Mouse (Mus musculus): Measurements from ENCODE around the gene Cfap97. TPM values are rescaled to one million over a fixed set of nuclear protein-coding genes. Genes with fewer than 3 reads are reported as not detected.

Cfap97 gene
- polyA plus RNA-seq, 1 experiment from 2014 or later: 30.5 TPM

- Histone ChIP-seq H3K36me3 (0 out of 2 replicates have a peak, but pooled peaks cover 3% of the 10 kb centered on the region), H3K4me1 (replicated peaks) (no peaks in the 10 kb centered on the region; the same call in none of the 2 replicates), H3K4me2 (no peak overlapping the region), H3K27ac (no peak overlapping the region), H3K9ac (no peak overlapping the region), H3K27me3 (no peaks in the 10 kb centered on the region), H3K9me3 (no peaks in the 10 kb centered on the region), H3K4me3 (no peak overlapping the region)
- ATAC-seq (ENCODE audit: low FRiP score): no peak
- WGBS: 83% methylated on average over 9 of the region's 9 CpGs
These were observed 11.0 kb upstream of the Cfap97 start for GRCm38 (mm10) chr8:46140376-46141120.

DNA sequence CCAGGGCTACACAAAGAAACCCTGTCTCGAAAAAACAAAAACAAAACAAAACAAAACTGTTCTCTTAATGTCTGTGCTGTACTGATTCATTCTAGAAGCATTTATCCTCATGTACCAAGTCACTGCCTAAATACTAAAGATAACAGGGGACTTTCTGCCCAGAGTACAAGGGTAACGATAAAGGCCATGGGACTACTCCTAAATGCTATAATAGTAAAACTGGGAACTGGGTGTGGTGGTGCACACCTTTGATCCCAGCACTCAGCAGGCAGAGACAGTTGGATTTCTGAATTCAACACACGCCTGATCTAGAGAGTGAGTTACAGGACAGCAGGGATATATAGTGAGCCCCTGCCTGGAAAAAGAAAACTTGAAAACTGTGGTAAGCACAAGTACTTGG is 9.9 kb upstream of the Cfap97 start:
- ATAC-seq (ENCODE audit: low FRiP score): no peak
- Histone ChIP-seq H3K4me1 (replicated peaks) (peaks cover 3% of the 10 kb centered on the region), H3K9me3 (no peaks in the 10 kb centered on the region), H3K9ac (no peak overlapping the region), H3K4me3 (no peak overlapping the region), H3K27ac (no peak overlapping the region), H3K27me3 (no peaks in the 10 kb centered on the region), H3K4me2 (no peak overlapping the region), H3K36me3 (no peaks in the 10 kb centered on the region)
- 90% methylated on average over 3 of the region's 3 CpGs for WGBS

DNA sequence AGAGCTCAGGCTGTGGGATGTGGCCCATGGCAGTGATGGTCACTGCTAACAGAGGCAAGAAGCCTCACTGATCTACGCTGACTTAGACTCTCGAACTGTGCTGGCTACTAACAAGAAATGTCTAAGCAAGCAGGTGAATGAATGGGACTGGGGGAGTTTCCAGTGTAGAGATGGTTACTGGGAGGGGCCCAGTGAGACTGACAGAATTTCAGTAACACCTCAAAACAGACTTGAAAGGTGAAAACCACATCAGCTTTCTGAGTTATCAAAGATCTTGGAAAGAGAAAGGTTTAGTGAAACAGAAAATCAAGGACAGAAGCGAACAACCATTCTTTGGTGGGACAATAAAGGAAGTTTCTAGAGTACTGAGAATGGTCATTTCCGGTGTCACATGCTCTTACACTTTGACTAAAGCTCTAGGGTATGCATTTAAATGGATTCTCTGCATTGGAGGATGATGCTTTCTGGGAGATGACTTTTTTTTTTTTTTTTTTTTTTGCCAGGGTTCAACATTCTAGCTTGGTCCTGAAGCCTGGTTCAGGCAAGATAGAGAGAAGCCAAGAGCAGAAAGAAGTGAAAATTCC is 9.0 kb upstream of the Cfap97 start:
- Histone ChIP-seq H3K4me3 (no peak overlapping the region), H3K9ac (no peak overlapping the region), H3K9me3 (no peaks in the 10 kb centered on the region), H3K27ac (no peak overlapping the region), H3K27me3 (no peaks in the 10 kb centered on the region), H3K4me1 (replicated peaks) (peaks cover 7% of the 10 kb centered on the region), H3K36me3 (no peaks in the 10 kb centered on the region), H3K4me2 (no peak overlapping the region)
- ATAC-seq (ENCODE audit: low FRiP score): no peak
- WGBS: 97% methylated on average over 4 of the region's 4 CpGs

- Histone ChIP-seq H3K36me3 (no peaks in the 10 kb centered on the region), H3K27me3 (no peaks in the 10 kb centered on the region), H3K27ac (no peak overlapping the region), H3K4me1 (replicated peaks) (peaks cover 7% of the 10 kb centered on the region), H3K4me2 (no peak overlapping the region), H3K4me3 (no peak overlapping the region), H3K9ac (no peak overlapping the region), H3K9me3 (no peaks in the 10 kb centered on the region)
- 73% methylated on average over 5 of the region's 5 CpGs for WGBS
- ATAC-seq (ENCODE audit: low FRiP score): no peak
These were observed 8.1 kb upstream of the Cfap97 start for GRCm38 (mm10) chr8:46143470-46143869.

DNA sequence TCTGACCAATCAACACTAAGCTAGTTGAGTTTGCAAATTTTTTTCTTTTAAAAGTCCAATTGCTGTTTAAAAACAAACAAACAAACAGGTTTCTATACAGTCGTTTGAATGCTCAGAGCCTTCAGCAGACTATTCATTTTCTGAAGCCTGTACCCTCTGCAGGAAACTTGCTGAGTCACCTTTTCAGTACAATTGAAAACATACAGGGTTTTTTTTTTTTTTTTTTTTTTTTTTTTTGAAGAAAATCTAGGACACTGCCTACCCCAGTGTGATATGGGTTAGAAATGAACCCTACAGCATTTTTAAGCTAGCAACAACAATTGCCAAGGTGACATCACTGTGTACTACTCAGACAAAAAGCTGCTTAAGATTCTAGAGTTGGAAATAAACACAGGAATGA is 7.6 kb upstream of the Cfap97 start:
- no peak overlapping the region for H3K27ac ChIP-seq
- H3K4me1 ChIP-seq (replicated peaks): peaks cover 7% of the 10 kb centered on the region
- no peak overlapping the region for H3K4me3 ChIP-seq
- H3K9me3 ChIP-seq: no peaks in the 10 kb centered on the region
- H3K36me3 ChIP-seq: no peaks in the 10 kb centered on the region
- no peak overlapping the region for H3K4me2 ChIP-seq
- 56% methylated on average over 1 of the region's 1 CpGs for WGBS
- H3K9ac ChIP-seq: no peak overlapping the region
- ATAC-seq (ENCODE audit: low FRiP score): no peak
- no peaks in the 10 kb centered on the region for H3K27me3 ChIP-seq

DNA sequence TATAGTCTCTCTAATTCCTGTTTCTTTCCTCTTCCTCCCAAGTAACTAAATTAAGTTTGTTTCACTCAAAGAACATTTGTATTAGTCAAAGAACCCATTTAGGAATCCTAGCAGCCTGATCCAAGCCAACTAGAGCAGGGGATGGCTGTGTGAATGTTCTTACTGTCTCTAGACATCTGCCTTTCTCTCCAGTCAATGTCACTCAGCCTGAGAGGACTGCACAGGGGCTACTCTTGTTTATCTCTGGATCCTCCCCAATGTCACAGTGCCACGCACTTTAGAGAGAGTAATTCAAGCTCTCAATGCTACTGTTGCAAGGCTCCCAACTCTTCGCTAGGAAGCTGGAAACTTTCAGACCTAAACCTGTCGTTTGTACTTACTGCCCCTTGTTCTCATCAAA is 5.4 kb upstream of the Cfap97 start:
- 48% methylated on average over 3 of the region's 3 CpGs for WGBS
- ATAC-seq (ENCODE audit: low FRiP score): no peak
- Histone ChIP-seq H3K4me1 (replicated peaks) (peaks cover 19% of the 10 kb centered on the region), H3K9ac (no peak overlapping the region), H3K9me3 (no peaks in the 10 kb centered on the region), H3K36me3 (no peaks in the 10 kb centered on the region), H3K27ac (no peak overlapping the region), H3K27me3 (peaks cover 6% of the 10 kb centered on the region; the same call in 1 of the 2 replicates), H3K4me2 (no peak overlapping the region), H3K4me3 (no peak overlapping the region)

DNA sequence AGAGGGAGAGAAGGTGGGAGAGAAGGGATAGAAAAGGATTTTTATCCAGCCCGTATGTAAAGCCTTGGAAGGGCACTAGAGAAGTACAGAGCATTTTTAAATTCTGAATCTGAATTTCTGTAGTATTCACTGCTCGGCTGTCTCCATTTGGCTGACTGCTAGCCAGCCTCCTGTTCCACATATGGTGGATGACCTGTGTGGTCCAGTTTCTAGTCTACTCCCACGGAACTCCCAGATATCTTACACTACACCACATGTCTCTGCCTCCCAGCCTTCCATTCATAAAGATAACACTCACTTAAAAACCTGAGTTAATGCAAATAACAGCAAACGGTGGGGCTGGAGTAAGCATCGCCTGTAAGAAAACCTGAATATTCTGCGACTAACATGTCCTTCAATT is 2.3 kb upstream of the Cfap97 start:
- Histone ChIP-seq H3K9ac (no peak overlapping the region), H3K4me1 (replicated peaks) (peaks cover 24% of the 10 kb centered on the region), H3K27ac (no peak overlapping the region), H3K27me3 (peaks cover 14% of the 10 kb centered on the region), H3K36me3 (no peaks in the 10 kb centered on the region), H3K4me2 (no peak overlapping the region), H3K4me3 (no peak overlapping the region), H3K9me3 (no peaks in the 10 kb centered on the region)
- no peak for ATAC-seq (ENCODE audit: low FRiP score)
- 88% methylated on average over 6 of the region's 6 CpGs for WGBS

GRCm38 (mm10) chr8:46149782-46150181 is 1.8 kb upstream of the Cfap97 start:
- H3K4me3 ChIP-seq: no peak overlapping the region
- H3K27ac ChIP-seq: no peak overlapping the region
- no peak overlapping the region for H3K9ac ChIP-seq
- 74% methylated on average over 9 of the region's 9 CpGs for WGBS
- peaks cover 19% of the 10 kb centered on the region for H3K27me3 ChIP-seq
- H3K4me1 ChIP-seq (replicated peaks): peaks cover 24% of the 10 kb centered on the region
- no peak for ATAC-seq (ENCODE audit: low FRiP score)
- H3K4me2 ChIP-seq: no peak overlapping the region
- H3K9me3 ChIP-seq: no peaks in the 10 kb centered on the region
- H3K36me3 ChIP-seq: no peaks in the 10 kb centered on the region

GRCm38 (mm10) chr8:46152064-46153031 is 777 bp downstream of the Cfap97 start, which contains the start of gene Snx25:
Snx25 (minus strand) TSS chr8:46152159.
- H3K27me3 ChIP-seq: peaks cover 22% of the 10 kb centered on the region
- H3K4me2 ChIP-seq: peak within 1 kb of the TSS; percentile 86
- no peaks in the 10 kb centered on the region for H3K36me3 ChIP-seq
- H3K9me3 ChIP-seq: no peaks in the 10 kb centered on the region
- H3K4me1 ChIP-seq (replicated peaks): peaks cover 17% of the 10 kb centered on the region
- WGBS: 4% methylated on average over 45 of the region's 103 CpGs
- H3K27ac ChIP-seq: peak within 1 kb of the TSS; percentile 86
- peak within 1 kb of the TSS; percentile 92 for H3K9ac ChIP-seq
- peak; percentile 89 for ATAC-seq (ENCODE audit: low FRiP score)
- peak within 1 kb of the TSS; percentile 82 for H3K4me3 ChIP-seq

- Histone ChIP-seq H3K9me3 (no peaks in the 10 kb centered on the region), H3K4me2 (peak overlapping the region; percentile 86), H3K27ac (no peak overlapping the region), H3K27me3 (peaks cover 22% of the 10 kb centered on the region), H3K36me3 (no peaks in the 10 kb centered on the region), H3K4me3 (peak overlapping the region; percentile 82), H3K4me1 (replicated peaks) (peaks cover 17% of the 10 kb centered on the region), H3K9ac (no peak overlapping the region)
- WGBS: 36% methylated on average over 2 of the region's 2 CpGs
- ATAC-seq (ENCODE audit: low FRiP score): no peak
These were observed 1.5 kb downstream of the Cfap97 start for GRCm38 (mm10) chr8:46153042-46153441.

DNA sequence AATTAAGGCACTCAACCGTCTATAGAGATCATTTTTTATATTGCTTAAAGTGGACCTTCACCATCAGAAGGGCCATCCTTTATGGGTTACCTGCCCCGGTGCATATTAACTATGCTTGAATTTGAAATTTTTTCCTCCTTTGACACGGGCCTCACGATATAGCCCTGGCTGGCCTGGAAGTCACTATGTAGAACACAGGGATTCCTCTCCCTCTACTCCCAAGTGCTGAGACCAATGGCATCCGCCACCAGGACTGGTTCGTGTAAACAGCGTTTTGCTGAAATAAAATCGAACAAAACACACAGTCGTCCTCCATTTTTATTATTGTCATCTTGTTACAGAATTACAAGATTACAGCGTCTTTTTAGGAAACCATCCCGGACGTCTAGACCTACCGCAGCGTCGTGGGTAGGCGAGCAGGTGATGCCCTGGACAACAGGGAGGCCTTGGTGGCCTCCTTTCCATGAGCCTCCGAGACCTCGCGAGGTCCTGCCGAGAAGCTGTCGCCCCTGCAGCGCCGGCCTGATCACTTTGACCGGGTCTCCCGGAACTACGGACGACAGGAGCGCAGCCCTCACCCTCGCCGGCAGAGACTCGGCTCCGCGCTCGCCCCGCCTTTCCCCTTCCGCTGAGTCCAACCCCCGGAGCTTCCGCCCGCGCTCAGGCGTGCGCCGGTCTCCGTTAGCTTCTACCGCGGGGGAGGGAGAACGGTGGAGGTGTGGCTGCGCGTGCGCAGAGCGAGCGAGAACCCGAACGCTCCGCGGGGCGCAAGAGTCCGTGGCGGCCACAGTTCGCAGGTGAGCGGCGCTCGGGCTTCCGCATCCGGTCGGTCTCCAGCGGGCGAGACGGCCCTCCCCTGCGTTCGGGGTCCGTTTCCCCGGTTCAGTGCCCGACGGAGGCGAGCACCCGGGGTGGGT is 11.6 kb downstream of the Cfap97 start:
- ATAC-seq (ENCODE audit: low FRiP score): peak; percentile 98
- H3K27me3 ChIP-seq: no peaks in the 10 kb centered on the region
- no peaks in the 10 kb centered on the region for H3K9me3 ChIP-seq
- WGBS: 2% methylated on average over 71 of the region's 77 CpGs
- peak overlapping the region; percentile 73 for H3K4me2 ChIP-seq
- peaks cover 23% of the 10 kb centered on the region for H3K4me1 ChIP-seq (replicated peaks)
- H3K4me3 ChIP-seq: peak overlapping the region; percentile 61
- H3K36me3 ChIP-seq: peaks cover 6% of the 10 kb centered on the region; the same call in 1 of the 2 replicates
- H3K27ac ChIP-seq: peak overlapping the region; percentile 89
- peak overlapping the region; percentile 82 for H3K9ac ChIP-seq
